Mouse (Mus musculus) left cerebral cortex, adult 8-10 months (tissue): ENCODE data around the gene Pax1. TPM values are rescaled to one million over a fixed set of nuclear protein-coding genes. Genes with fewer than 3 reads are reported as not detected.

ENCODE experiments used
- DNase-seq, 2 experiments: peaks; one replicate each; pipeline ENCODE4 v3.0.0; 2022; ENCODE audit warnings: low spot score in 2 of 2
- total RNA-seq, 4 experiments: library from RNA; stranded (reverse); gene quantifications; 2 replicates each; pipeline ENCODE4 v1.2.4; 2022

Pax1 gene
- total RNA-seq, 4 experiments from 2014 or later = not detected

DNA sequence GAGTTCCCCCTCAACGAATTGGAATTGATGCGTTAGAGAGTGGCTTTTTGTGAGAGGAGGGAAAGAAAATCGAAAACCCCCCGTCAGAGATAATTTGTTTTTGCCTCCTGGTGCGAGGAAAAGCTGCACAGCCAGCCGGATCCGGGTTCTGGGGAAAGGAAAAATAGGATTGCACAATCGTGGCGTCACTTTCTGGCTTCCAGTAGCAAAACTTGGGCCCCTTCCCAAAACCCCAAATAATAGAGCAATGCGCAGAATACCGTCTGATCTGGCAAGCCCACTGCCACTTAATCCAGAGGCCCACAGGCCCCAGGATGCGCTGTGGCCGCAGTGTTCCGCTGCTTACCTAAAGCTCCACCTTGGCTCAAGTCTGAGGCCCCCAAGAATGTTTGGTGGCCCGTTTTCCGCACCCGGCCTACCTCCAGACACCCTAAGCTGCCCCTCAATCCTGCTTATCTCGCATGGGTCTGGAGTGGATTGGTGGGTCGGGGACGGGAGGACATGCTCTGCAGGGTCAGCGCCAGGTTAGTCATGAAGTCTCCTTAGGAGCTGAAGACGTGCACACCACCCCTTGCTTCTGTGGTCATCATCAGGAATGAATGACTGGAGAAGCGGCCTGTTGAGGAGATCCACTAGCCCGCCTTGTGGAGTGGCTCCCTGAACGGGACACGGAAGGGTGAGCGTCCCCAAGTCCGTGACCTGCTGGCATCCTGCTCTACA lies 11.4 kb downstream of the Pax1 start:
- DNase-seq = no peak

DNA sequence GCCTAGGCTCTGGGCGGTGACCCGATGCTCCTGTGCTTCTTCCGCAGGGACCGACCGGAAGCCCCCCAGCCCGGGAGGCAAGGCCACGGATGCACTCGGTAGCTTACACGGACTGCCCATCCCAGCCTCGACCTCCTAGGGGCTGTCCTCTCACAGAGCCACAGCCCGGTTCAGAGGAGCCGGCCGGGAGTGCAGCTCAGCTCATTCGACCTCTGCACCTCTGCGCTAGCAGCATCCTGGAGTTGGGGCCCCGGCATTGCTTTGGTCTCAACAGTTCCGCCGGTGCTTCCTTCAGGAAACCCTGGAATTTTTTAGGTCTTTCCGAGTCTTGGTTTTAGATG lies 11.9 kb downstream of the Pax1 start:
- no peak for DNase-seq

DNA sequence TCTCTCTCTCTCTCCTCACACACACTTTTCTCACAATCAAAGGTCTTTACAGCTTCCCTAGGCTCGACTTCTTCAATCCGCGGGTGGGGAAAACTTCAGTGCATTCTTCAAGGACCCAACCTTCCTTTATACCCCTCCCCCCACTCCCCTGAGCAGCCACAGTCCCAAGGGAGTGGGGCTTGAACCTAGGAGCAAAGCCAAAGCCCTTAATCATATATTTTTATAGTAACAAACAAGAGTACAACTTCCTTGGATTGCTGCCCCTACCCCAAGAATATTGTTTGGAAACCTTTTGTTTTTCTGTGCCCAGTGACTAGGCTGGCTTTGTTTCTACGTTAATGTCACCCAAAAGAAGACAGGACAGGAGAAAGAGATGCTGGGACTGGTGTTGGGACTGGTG lies 12.5 kb downstream of the Pax1 start:
- no peak for DNase-seq

DNA sequence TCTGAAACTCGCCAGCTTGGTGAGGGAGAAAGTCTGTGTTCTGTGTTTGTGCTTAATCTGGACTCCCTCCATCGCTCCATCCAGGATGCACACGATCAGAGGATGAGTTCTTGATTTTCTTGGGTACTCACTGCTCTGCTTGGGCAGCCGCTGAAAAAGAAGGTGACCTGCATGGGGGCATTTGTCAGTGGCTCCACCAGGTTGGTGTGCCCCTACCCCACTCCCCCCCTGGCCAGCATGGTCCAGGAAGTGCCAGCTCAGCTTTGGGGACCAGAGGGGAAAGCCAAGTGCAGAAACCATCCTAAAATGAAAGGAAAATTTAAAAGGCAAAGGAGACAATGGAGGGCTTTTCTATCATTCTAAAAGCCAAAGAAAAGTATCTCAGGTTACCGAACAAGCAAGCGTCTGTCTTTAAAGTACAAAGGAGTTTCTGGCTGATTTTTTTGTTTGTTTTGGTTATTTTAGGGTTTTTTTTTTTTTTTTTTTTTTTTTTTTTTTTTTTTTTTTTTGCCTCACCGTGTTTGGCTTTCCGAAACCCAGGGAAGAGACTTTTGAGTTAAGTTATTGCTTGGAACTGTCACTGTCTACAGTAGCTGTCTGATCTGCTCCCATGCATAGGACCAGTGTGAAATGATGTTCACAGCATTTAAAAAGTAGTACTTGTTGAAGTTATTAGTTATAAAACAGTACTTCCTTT lies 13.4 kb downstream of the Pax1 start:
- DNase-seq = no peak

DNA sequence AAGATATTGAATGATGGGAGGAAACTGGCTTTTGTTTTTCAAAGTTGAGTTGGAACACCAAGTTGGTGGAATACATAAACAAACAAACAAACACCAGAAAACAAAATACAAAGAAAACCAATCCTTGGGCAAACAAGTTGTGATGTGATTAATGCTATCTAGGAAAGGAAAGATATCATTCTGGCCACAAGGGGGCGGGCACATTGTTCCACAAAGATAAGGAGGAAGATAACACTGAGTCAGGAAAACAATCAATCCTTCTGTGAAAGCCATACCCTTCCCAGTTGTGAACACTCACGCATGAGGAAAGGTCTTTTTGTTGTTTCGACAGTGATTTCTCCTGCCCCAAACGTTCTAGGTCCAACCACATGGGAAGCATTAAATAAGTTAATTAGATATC lies 17.2 kb downstream of the Pax1 start:
- no peak for DNase-seq

DNA sequence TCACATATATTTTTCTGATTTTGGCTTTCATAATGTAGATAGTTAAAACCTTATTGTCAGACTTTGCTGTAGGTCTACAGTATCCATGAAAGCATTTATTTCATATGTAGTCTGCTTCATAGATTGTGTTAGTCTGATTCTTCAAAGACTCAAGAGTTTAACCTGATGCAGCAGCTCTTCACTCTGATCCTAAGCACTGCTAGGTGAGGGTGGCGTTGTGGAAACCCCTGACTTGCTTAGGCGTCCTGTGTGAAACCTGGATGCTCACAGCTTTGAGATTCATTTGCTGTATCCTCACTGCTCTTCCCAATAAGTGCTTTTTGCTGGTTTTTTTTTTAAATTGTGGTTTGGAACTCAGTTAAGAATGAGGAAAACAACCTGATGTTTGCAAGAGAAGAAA lies 21.6 kb downstream of the Pax1 start:
- DNase-seq = no peak

DNA sequence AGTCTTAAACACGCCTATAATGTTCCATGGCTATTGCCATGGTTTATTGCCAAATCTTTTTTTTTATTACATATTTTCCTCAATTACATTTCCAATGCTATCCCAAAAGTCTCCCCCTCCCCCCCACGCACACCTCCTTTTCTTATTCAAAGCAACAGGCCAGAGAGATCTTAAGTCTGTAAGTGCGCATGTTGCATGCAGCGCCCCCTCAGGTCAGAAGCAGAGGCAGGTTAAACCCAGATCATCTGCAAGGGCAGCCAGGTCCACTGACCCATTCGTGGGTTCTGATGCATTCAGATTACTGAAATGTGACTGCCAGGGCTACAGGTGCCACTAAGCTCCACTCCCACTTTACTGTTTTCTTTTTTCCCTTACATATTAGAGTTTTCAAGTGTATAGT lies 25.2 kb downstream of the Pax1 start:
- no peak for DNase-seq

DNA sequence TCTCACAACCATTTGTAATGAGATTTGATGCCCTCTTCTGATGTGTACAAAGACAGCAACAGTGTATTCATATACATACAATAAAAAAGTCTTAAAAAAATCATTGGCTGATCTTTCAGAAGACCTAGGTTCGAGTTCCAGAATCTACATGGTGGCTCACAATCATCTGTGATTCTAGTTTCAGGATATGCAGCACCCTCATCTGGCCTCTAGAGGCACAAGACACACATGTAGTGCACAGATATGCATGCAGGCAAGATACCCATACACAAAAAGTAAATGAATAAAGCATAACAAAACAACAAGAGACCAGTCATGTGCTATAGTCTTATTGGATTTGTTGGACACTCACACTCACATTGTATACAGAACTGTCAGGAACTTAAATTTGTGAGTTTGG lies 47.6 kb downstream of the Pax1 start:
- DNase-seq = no peak

DNA sequence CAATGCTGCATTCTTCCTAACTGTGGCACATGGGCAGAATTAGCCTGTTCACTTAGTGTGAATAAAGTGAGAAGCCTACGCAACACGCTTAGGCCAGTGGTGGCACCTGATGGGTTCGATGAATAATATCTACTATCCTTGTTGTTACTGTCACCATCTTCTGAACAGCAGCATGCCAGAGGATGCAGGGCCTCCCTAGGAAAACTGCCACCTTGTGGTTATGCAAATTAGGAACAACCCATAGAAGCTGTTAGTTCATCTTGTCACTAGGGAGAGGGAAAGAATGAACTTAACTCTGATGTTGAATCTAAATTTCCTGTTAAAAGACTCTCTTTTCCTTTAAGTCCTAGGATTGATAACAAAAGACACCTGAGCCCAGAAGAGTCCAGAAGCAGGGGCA lies 53.3 kb downstream of the Pax1 start:
- no peak for DNase-seq

DNA sequence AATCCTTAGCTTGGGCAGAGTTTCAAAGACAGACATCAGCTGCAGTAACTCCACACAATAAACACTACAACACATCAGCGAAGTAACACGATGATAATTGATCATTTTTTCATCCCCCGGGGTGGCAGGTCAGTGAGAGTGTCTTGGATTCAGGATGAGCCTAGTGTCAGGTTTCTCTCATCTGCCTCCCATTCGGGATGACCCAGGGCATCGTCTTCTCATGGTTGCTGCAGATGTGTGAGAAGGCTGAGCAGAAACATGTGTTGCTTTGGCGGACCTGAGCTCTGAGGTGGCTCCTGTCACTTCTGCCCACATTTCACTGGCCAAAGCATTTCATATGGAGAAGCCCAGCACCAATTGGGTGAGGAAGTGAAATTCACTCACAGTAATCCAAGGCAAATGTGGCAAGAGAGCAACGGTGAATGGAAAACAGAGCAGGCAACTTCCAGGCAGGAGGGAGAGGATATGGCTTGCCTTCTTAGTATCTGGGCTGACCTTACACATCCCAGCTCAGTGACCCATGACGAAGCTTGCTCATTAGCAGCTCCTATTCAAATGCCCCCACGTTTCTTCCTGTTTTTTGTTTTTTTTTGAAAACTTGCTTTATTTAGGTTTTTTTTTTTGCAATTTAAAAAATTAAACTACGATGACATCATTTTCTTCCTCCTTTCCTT lies 63.0 kb downstream of the Pax1 start:
- DNase-seq = no peak

DNA sequence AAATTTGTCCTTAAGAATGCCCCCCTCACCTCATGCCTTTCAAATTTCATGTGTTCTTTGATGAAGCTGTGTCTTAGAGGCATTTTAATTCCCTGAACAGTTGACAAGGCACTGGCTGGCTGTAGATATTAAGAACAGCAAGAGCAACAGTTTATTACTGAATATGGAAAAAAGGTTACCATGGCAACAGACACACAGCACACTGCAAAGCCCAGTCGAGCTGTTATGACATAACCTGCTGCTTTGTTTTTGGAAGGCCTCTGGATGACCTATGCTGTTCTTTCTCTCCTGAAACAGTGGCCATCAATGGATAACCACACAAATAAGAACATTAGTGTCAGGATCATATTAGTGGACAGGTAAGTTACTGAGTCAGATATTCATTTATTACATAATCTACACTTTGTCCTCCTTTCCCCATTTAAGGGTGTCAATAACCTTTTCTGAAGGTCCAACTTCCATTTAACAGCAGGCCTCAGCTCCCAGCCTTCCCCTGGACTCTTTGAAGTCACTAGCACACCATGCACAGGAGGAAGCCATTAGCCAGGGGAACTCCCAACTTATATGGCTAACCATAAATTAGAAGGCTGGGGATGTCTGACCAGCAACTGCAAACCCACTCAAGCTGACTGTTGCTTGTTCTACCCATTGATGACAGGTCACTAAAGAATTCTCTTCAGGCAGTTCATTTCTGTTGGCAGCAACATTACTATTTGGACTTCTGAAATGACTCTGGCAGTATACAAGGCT lies 68.1 kb downstream of the Pax1 start:
- no peak for DNase-seq

DNA sequence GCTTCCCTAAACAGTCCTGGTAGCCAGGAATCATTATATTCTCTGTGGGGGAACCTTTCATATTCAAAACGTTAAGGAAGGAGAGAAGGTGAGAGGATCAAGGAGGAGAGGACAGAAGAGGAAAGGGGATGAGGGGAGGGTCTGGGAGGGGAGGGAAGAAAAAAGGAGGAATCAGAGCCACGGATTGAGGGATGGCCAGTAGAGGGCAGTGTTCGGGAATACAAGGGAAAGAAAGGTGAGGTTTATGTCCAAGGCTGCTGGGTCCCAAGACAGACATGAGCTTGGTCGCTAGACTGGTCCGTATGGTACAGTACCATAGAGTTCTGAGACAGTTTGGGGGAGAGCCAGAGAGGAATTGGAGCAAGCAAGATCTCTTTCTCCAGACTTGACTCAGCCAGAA lies 71.4 kb downstream of the Pax1 start:
- no peak for DNase-seq

Other genes with a start within 250 kb of the Pax1 start
- gene Nkx2-2, start 167.7 kb upstream of the Pax1 start, total RNA-seq = 1 to 10 TPM; 5.6 to 7.0 (median 6.3) TPM